Mouse (Mus musculus) liver, embryonic 11.5 days (tissue): ENCODE measurements at regions not wholly inside any gene's neighbourhood (a gene's known extent, or its start where the extent isn't known, plus 50 kb on each side); places are given as distances from the start of the nearest gene placed in this dataset.
A peak's percentile ranks its signal among the peaks of the same experiment; 100 is the strongest.

Experiments used
- ATAC-seq: fragments of 200-750 bp; cut with Nextera tagmentation; replicated peaks from 2 replicates; pipeline ENCODE4 v1.8.0; 2017; ENCODE audit warnings: moderate number of reproducible peaks, mild to moderate bottlenecking, moderate TSS enrichment, moderate library complexity; ENCODE audit not compliant: low FRiP score
- DNase-seq: peaks from one replicate; pipeline ENCODE4 v3.0.0-alpha.2; 2017; ENCODE audit warnings: low spot score
- H3K27ac ChIP-seq: fragments of 300-500 bp; sonication (generic); 2 replicates; pipeline ENCODE4 v1.5.1; 2014; ENCODE audit warnings: mild to moderate bottlenecking, low read depth, low read length, control low read depth
- H3K27me3 ChIP-seq: fragments of 300-500 bp; sonication (generic); replicated peaks from 2 replicates; pipeline ENCODE4 v1.6.1; 2014; ENCODE audit warnings: low read length, mixed read lengths; ENCODE audit not compliant: control insufficient read depth, insufficient read depth
- H3K36me3 ChIP-seq: fragments of 300-500 bp; sonication (generic); 2 replicates; pipeline ENCODE4 v1.6.1; 2014; ENCODE audit warnings: mild to moderate bottlenecking, low read length, moderate library complexity, mixed read lengths; ENCODE audit not compliant: control insufficient read depth, insufficient read depth
- H3K4me1 ChIP-seq: fragments of 300-500 bp; sonication (generic); replicated peaks from 2 replicates; pipeline ENCODE4 v1.6.1; 2014; ENCODE audit warnings: low read length, mixed read lengths; ENCODE audit not compliant: control insufficient read depth, insufficient read depth
- H3K4me2 ChIP-seq: fragments of 300-500 bp; sonication (generic); 2 replicates; pipeline ENCODE4 v1.6.1; 2014; ENCODE audit warnings: mild to moderate bottlenecking, control low read depth, moderate library complexity
- H3K4me3 ChIP-seq: fragments of 300-500 bp; sonication (generic); 2 replicates; pipeline ENCODE4 v1.5.1; 2014; ENCODE audit warnings: low read depth, low read length, control low read depth
- H3K9ac ChIP-seq: fragments of 300-500 bp; sonication (generic); 2 replicates; pipeline ENCODE4 v1.6.1; 2014; ENCODE audit warnings: low read depth, low read length, control low read depth
- H3K9me3 ChIP-seq: fragments of 300-500 bp; sonication (generic); 2 replicates; pipeline ENCODE4 v1.6.1; 2016; ENCODE audit warnings: low read length, inconsistent platforms, mixed read lengths; ENCODE audit not compliant: control insufficient read depth
- WGBS: fragments of 180-500 bp; shearing (Covaris S2); extraction: QIAGEN DNeasy Blood & Tissue Kit; methylation state at CpG from one replicate; pipeline ENCODE4 v1.1.7; 2014; 5-methylcytosine and 5-hydroxymethylcytosine counted together

GRCm38 (mm10) chr17:83959159-83959848 is 111.5 kb upstream of the Haao start:
- Histone ChIP-seq H3K4me2 (peak overlapping the region; percentile 21; the same call in 1 of the 2 replicates), H3K4me3 (no peak overlapping the region), H3K27me3 (no peaks in the 10 kb centered on the region), H3K36me3 (no peaks in the 10 kb centered on the region), H3K9me3 (no peaks in the 10 kb centered on the region), H3K9ac (no peak overlapping the region), H3K27ac (peak overlapping the region; percentile 85), H3K4me1 (peaks cover 75% of the 10 kb centered on the region)
- 36% methylated on average over 9 of the region's 9 CpGs for WGBS
- DNase-seq (no peak), ATAC-seq (no peak)

GRCm38 (mm10) chr17:83958706-83959105 is 110.9 kb upstream of the Haao start:
- Histone ChIP-seq H3K36me3 (no peaks in the 10 kb centered on the region), H3K9me3 (no peaks in the 10 kb centered on the region), H3K4me1 (peaks cover 76% of the 10 kb centered on the region), H3K4me3 (no peak overlapping the region), H3K27me3 (no peaks in the 10 kb centered on the region), H3K4me2 (no peak overlapping the region), H3K27ac (peak overlapping the region; percentile 85), H3K9ac (no peak overlapping the region)
- ATAC-seq (peak; percentile 30), DNase-seq (no peak)
- 54% methylated on average over 3 of the region's 3 CpGs for WGBS

DNA sequence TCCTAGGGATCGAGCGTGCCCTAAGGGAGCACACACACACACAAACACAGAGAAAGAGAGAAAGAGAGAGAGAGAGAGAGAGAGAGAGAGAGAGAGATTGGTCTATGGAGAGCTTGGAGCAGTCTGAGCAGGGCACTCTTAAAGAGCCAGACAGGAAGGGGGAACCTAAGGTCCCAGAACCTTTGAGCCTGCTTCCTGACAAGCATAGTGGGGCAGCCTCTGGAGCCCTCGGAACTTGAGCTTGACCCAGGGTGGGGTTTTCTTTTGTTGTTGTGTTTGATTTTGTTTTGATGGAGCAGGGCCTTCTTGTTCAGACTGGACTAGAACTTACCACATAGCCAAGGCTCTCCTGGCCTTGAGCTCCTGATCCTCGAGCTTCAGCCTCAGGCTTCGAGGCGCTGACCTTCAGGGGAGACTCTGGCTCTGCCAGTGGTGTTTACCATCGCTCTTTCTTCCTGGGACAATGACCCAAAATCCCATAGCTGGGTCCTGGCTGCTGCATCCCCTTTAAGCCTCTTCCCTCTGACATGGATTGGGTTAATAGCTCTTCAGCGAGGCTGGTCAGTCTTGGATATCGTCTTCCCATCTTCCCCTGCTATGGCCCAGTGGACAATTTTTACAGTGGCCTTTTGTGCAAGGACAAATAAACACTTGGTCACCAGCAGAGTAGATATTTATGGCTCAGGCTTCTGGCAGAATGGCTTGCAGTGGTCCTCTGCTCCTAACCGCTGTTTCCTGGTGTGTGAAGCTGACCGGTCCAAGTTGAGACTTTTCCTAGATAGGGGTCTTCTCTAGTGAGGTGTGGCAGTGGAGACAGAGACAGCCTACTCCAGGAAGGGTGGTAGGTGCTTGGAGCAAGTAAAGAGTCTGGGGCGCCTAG is 110.1 kb upstream of the Haao start:
- ATAC-seq (no peak), DNase-seq (no peak)
- Histone ChIP-seq H3K4me3 (no peak overlapping the region), H3K4me2 (peak overlapping the region; percentile 62), H3K9ac (peak overlapping the region; percentile 61), H3K9me3 (no peaks in the 10 kb centered on the region), H3K27me3 (no peaks in the 10 kb centered on the region), H3K4me1 (peaks cover 73% of the 10 kb centered on the region), H3K36me3 (no peaks in the 10 kb centered on the region), H3K27ac (peak overlapping the region; percentile 85)
- 44% methylated on average over 12 of the region's 12 CpGs for WGBS

GRCm38 (mm10) chr17:83956821-83957565 is 109.2 kb upstream of the Haao start:
- Histone ChIP-seq H3K27me3 (no peaks in the 10 kb centered on the region), H3K4me2 (peak overlapping the region; percentile 62), H3K36me3 (no peaks in the 10 kb centered on the region), H3K9me3 (no peaks in the 10 kb centered on the region), H3K4me1 (peaks cover 66% of the 10 kb centered on the region), H3K4me3 (peak overlapping the region; percentile 33), H3K27ac (peak overlapping the region; percentile 85), H3K9ac (peak overlapping the region; percentile 61)
- 20% methylated on average over 12 of the region's 12 CpGs for WGBS
- ATAC-seq, result peak; percentile 81
- peak; percentile 62 for DNase-seq

DNA sequence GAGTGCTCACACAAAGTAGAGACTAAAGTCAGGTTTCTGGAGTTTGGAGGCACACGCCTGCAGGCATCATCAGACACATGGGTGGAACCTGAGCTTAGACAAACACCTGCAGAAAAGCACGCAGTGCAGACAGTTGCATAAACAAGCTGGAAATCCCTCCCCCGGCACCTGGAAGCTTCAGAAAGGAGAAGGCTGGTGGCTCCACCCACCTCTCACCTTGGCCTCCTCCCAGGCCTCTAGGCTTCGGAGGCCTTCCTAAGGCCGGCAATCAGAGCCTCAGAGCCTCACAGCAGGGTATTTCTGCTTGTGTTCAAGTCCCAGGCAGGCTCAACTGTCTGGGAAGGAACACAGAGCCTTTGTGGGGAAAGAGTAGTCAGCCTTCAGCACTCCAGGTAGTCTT is 108.2 kb upstream of the Haao start:
- Histone ChIP-seq H3K4me1 (peaks cover 57% of the 10 kb centered on the region), H3K36me3 (no peaks in the 10 kb centered on the region), H3K9me3 (no peaks in the 10 kb centered on the region), H3K27ac (peak overlapping the region; percentile 85), H3K4me3 (peak overlapping the region; percentile 33), H3K9ac (peak overlapping the region; percentile 61; the same call in 1 of the 2 replicates), H3K27me3 (no peaks in the 10 kb centered on the region), H3K4me2 (peak overlapping the region; percentile 62)
- DNase-seq (no peak), ATAC-seq (peak; percentile 18; the same call in 1 of the 2 replicates)
- 42% methylated on average over 5 of the region's 5 CpGs for WGBS

- peak overlapping the region; percentile 62; the same call in 1 of the 2 replicates for H3K4me2 ChIP-seq
- no peak overlapping the region for H3K4me3 ChIP-seq
- H3K27me3 ChIP-seq, result no peaks in the 10 kb centered on the region
- ATAC-seq (no peak), DNase-seq (no peak)
- no peaks in the 10 kb centered on the region for H3K36me3 ChIP-seq
- no peaks in the 10 kb centered on the region for H3K9me3 ChIP-seq
- H3K9ac ChIP-seq, result no peak overlapping the region; the same call in 1 of the 2 replicates
- H3K4me1 ChIP-seq, result peaks cover 49% of the 10 kb centered on the region
- H3K27ac ChIP-seq, result peak overlapping the region; percentile 85; the same call in 1 of the 2 replicates
- WGBS, result 70% methylated on average over 10 of the region's 10 CpGs
These were observed 107.4 kb upstream of the Haao start for GRCm38 (mm10) chr17:83955058-83955697.

DNA sequence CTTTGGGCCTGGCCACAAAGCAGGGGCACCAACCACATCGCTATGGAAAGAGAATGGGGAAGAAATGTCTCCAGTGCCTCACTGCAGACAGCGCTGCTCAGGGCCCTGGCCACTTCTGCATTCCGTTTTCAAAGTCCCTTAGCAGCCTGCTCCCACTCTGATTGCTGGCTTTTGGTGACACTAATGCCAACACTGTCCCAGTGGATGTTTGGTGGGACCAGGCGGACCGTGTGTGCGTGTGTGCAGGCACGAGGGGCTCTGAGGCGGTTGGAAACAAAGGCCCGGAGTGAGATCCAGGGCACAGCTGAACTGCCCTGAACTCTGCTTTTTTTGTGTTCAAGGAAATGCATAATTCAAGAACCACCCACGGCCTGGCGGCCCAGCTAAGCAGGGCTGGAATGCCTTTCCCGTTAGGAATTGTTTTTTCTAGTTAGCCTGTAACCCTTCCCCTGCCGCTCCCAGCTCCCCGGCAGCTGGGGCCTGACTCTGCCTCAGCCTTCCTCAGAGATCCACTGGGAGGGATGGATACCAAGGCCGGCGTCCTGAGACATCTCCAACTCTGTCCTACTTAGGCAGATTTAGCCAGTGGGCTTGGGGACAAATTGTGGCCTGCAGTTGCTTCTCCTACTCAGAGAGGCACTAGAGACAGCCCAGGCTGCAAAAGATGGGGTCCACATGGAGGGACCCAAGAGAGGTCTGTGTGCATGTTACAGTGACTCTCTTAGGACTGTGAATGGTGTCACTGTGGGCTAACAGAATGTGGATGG is 106.7 kb upstream of the Haao start:
- H3K9ac ChIP-seq, result peak overlapping the region; percentile 15; the same call in 1 of the 2 replicates
- DNase-seq (no peak), ATAC-seq (no peak)
- H3K27me3 ChIP-seq, result no peaks in the 10 kb centered on the region
- 45% methylated on average over 16 of the region's 16 CpGs for WGBS
- H3K4me3 ChIP-seq, result no peak overlapping the region
- peaks cover 42% of the 10 kb centered on the region for H3K4me1 ChIP-seq
- H3K27ac ChIP-seq, result peak overlapping the region; percentile 85
- H3K4me2 ChIP-seq, result no peak overlapping the region
- no peaks in the 10 kb centered on the region for H3K36me3 ChIP-seq
- no peaks in the 10 kb centered on the region for H3K9me3 ChIP-seq
